Mouse (Mus musculus) bone marrow, adult 2 months (tissue): ENCODE measurements around the gene Olfml2a.

ENCODE experiments used
- CTCF ChIP-seq: fragments of 200-500 bp; IDR thresholded peaks from 2 replicates; pipeline ENCODE4 v1.5.1; 2011; ENCODE audit warnings: low read length, control low read depth; ENCODE audit not compliant: control insufficient read depth, insufficient read depth
- POLR2A ChIP-seq: fragments of 200-500 bp; IDR thresholded peaks from 2 replicates; pipeline ENCODE4 v1.6.1; 2011; ENCODE audit warnings: low read depth, mild to moderate bottlenecking, control low read depth, low read length, borderline replicate concordance; ENCODE audit not compliant: control insufficient read depth

DNA sequence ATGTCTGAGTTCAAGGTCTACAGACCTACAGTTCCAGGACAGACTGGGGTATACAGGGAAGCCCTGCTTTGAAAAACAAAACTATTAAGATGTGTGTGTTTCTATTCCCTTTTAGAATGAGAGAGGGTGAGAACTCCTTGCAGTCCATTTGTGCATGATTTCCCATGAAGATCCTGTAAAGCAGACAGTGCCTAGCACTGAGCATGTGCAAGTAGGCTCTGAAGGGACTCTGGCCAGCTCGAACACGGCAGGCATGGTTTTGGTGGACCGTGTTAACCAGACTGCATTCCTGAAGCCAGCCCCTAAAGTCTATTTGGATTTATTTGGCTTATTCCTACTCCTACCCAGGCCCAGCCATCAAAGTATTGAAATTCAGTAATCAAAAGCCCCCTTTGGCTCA is 80.2 kb downstream of the Olfml2a start:
- TF ChIP-seq CTCF (no peak), POLR2A (no peak)
